Mouse (Mus musculus) liver, embryonic 14.5 days (tissue): Measurements from ENCODE around the gene E2f6. TPM values are rescaled to one million over a fixed set of nuclear protein-coding genes. Genes with fewer than 3 reads are reported as not detected.

ENCODE experiments used
- ATAC-seq: fragments of 200-750 bp; cut with Nextera tagmentation; 2 replicates; pipeline ENCODE4 v1.8.0; 2017; ENCODE audit warnings: moderate number of reproducible peaks, mild to moderate bottlenecking, moderate library complexity; ENCODE audit not compliant: insufficient read depth
- DNase-seq, 3 experiments: peaks; one replicate each; pipeline ENCODE4 v3.0.0-alpha.2; 2012 to 2013; ENCODE audit warnings: low read depth in 3 of 3, low spot score in 3 of 3
- H3K27ac ChIP-seq: fragments of 300-500 bp; sonication (generic); 2 replicates; pipeline ENCODE4 v1.5.1; 2014; ENCODE audit warnings: moderate library complexity, mild to moderate bottlenecking, control low read depth, inconsistent platforms
- H3K27me3 ChIP-seq: fragments of 300-500 bp; sonication (generic); 2 replicates; pipeline ENCODE4 v1.6.1; 2014; ENCODE audit warnings: mild to moderate bottlenecking, low read length, moderate library complexity; ENCODE audit not compliant: control insufficient read depth, insufficient read depth
- H3K36me3 ChIP-seq: fragments of 300-500 bp; sonication (generic); replicated peaks from 2 replicates; pipeline ENCODE4 v1.6.1; 2014; ENCODE audit warnings: low read depth; ENCODE audit not compliant: control insufficient read depth, insufficient read depth
- H3K4me1 ChIP-seq, 2 experiments: fragments of 200-500 bp in 1 of 2; fragments of 300-500 bp in 1 of 2; sonication (generic) in 1 of 2; replicated peaks; 2 replicates each; pipeline ENCODE4 v1.6.1; 2012 to 2014; ENCODE audit warnings: antibody characterized with exemption in 1 of 2, inconsistent platforms in 1 of 2, low read length in 1 of 2; ENCODE audit not compliant: control insufficient read depth in 2 of 2, insufficient read depth in 2 of 2
- H3K4me2 ChIP-seq: fragments of 300-500 bp; sonication (generic); 2 replicates; pipeline ENCODE4 v1.6.1; 2014; ENCODE audit warnings: low read depth, mild to moderate bottlenecking, control low read depth, moderate library complexity
- H3K4me3 ChIP-seq, 2 experiments: fragments of 200-500 bp in 1 of 2; fragments of 300-500 bp in 1 of 2; sonication (generic) in 1 of 2; 2 replicates each; pipeline ENCODE4 v1.5.1; 2012 to 2014; ENCODE audit warnings: low read depth in 2 of 2, low read length in 2 of 2, mild to moderate bottlenecking in 2 of 2, control low read depth in 1 of 2, inconsistent platforms in 1 of 2, moderate library complexity in 1 of 2; ENCODE audit not compliant: insufficient read depth in 1 of 2
- H3K9ac ChIP-seq: fragments of 300-500 bp; sonication (generic); replicated peaks from 2 replicates; pipeline ENCODE4 v1.6.1; 2014; ENCODE audit warnings: mild to moderate bottlenecking, control low read depth, moderate library complexity
- H3K9me3 ChIP-seq: fragments of 300-500 bp; sonication (generic); 2 replicates; pipeline ENCODE4 v1.6.1; 2016; ENCODE audit warnings: low read length, mixed read lengths; ENCODE audit not compliant: control insufficient read depth
- CTCF ChIP-seq: IDR thresholded peaks from 2 replicates; pipeline ENCODE4 v1.5.1; 2016; ENCODE audit warnings: antibody characterized with exemption, low read depth, control low read depth
- EP300 ChIP-seq: IDR thresholded peaks from 2 replicates; pipeline ENCODE4 v1.6.1; 2016; ENCODE audit warnings: antibody characterized with exemption, low read depth
- WGBS: fragments of 180-500 bp; shearing (Covaris S2); extraction: QIAGEN DNeasy Blood & Tissue Kit; methylation state at CpG from one replicate; pipeline ENCODE4 v1.1.7; 2014; ENCODE audit not compliant: insufficient replicate concordance; 5-methylcytosine and 5-hydroxymethylcytosine counted together
- polyA plus RNA-seq, 2 experiments: library from polyadenylated mRNA; depleted of rRNA in 1 of 2; stranded (reverse) in 1 of 2; unstranded in 1 of 2; fragments of >200 nt; fragmentation: Nextera tagmentation in 1 of 2; extraction: Ambion mirVana in 1 of 2; gene quantifications; 2 replicates each; pipeline versions ENCODE4 v1.2.1 to v1.2.3; 2012 to 2014

Gene E2f6
- polyA plus RNA-seq, 2 experiments, result 14.3 to 15.5 TPM

DNA sequence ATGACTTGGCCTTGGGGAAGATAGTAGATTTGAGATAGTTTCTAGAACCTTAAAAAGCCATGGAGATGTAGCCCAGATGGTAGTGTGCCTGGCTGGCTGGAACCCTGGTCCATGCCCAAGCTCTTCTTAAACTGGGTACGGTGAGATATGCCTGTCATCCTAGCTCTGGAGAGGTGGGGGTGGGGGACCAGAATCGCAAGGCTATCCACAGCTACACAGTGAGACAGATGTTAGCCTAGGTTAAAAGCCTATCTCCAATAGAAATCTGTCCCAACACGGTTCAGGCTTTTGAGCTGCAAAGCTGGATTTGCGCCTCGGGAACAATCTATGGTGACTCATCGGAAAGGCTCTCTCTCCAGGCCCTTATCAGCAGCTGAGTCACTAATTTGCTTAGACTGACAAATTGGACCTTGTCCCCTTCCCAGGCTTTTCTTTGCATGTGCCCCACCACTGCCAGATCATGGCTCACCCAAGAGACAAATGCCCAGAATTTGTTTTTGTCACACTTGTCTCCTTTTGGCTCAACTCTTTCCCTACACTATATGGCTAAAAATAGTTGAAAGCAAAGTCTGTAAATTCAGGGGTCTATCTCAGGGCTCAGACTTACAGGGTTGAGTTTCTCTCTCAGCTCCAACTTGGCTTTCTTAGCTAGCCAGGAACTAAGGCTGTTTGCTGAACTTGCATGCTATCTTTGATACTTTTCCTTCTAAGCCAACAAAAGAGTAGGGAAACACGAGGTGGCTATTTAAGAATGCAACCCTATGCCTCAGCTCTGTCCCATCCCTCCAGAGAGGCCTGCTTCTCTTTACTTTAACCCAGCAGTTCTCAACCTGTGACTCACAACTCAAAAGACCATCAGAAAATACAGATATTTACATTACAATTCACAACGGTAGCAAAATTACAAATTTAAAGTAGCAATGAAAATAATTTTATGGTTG, 30.3 kb downstream of the E2f6 start:
- no peak for TF ChIP-seq EP300
- no peak for TF ChIP-seq CTCF
- ATAC-seq (0 out of 2 replicates have a peak, but pooled peaks have one; percentile 15), DNase-seq (peak in 1 of 3 experiments; percentile 13)
- H3K36me3 ChIP-seq, result no peaks in the 10 kb centered on the region
- 26% methylated on average over 8 of the region's 8 CpGs for WGBS
- H3K9ac ChIP-seq, result no peak overlapping the region
- H3K4me2 ChIP-seq, result no peak overlapping the region
- H3K4me3 ChIP-seq, result no peak overlapping the region
- no peak overlapping the region for H3K27ac ChIP-seq
- no peaks in the 10 kb centered on the region for H3K9me3 ChIP-seq
- H3K4me1 ChIP-seq, result peaks cover 0 to 6% of the 10 kb centered on the region in 2 experiments; a peak in 1 of 4 replicates
- no peaks in the 10 kb centered on the region for H3K27me3 ChIP-seq

DNA sequence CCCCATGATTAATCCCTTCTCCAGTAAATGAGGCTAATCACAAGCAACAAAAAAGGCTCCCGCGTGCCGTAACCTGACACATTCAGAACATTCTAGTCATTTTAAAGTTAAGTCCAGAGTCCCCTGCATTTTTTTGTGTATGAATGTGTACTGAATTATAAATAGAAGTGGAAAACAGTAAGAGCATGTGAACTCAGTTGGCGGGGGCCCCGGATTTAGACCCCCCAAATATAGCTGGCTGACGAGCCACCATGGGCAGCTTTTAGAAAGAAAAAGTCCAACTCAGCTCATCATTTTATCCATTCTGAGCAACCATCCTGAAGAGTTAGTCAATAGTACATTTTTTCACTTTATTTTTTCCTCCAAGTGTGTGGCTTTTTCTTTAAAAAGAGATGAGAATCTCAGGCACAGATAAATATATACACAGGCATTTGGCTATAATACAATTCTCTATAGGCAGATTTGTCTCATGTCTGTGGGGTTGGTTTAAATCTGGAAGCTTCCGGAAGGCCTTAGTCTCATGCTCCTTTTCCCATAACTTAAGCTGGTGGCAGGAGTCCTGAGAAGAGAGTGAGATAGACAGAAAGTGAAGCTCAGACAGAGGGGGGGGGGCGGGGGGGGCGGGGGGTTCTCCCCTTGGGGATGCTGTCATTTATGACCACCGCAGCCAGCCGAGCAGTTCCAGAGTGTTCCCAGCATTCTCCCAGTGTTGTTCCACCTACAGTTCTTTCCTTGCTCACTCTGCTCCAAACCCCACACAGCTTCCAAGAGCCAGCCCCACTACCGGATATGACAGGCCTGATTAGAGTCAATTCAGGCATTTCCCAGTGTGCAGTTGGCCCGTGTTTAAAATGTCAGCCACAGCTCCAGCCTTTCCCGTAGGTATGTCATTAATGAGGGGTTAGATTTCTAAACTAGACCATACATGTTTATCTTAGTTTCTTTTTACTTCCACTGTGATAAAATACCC, 34.1 kb downstream of the E2f6 start:
- no peak overlapping the region for H3K27ac ChIP-seq
- no peak for DNase-seq

DNA sequence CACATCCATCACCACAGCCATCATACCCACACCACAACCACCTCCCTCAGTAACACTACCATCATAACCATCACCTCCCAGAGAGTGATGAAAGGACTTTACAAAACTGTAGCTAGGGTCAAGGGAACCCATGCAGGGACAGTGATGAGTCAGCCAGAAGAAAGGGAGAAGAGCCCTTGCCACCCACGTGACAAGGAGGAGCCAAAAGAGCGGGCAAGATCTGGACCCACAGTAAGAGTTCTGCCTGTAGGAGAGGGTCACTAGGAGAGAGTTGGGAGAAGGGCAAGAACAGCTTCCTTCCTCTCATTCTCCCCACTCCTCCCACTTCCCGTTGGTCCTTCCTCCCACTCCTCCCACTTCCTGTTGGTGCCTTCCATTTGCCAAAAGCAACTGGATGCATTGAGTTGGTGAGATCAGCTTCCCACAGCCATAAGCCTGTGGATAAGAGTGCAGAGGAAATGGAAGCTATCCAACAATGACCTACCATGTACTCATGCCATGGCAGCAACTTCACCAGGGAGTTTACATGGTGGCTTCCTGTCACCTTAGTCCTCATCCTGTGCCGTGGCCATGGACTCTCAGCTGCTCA, 36.5 kb downstream of the E2f6 start:
- Histone ChIP-seq H3K27me3 (no peaks in the 10 kb centered on the region), H3K9ac (no peak overlapping the region), H3K4me3 (no peak overlapping the region), H3K9me3 (no peaks in the 10 kb centered on the region), H3K36me3 (no peaks in the 10 kb centered on the region), H3K27ac (no peak overlapping the region), H3K4me2 (no peak overlapping the region), H3K4me1 (no peaks in the 10 kb centered on the region)
- 33% methylated on average over 4 of the region's 4 CpGs for WGBS
- TF ChIP-seq EP300 (no peak), CTCF (no peak)
- DNase-seq (no peak), ATAC-seq (no peak)

More for the DNA sequence above, 34.1 kb downstream of the E2f6 start:
- no peak for TF ChIP-seq CTCF
- no peak overlapping the region for H3K4me3 ChIP-seq
- peaks cover 0 to 6% of the 10 kb centered on the region in 2 experiments; a peak in 1 of 4 replicates for H3K4me1 ChIP-seq
- no peaks in the 10 kb centered on the region for H3K9me3 ChIP-seq
- WGBS, result 65% methylated on average over 13 of the region's 14 CpGs
- H3K36me3 ChIP-seq, result no peaks in the 10 kb centered on the region
- no peak overlapping the region for H3K9ac ChIP-seq
- H3K27me3 ChIP-seq, result no peaks in the 10 kb centered on the region
- no peak for ATAC-seq
- no peak overlapping the region for H3K4me2 ChIP-seq

DNA sequence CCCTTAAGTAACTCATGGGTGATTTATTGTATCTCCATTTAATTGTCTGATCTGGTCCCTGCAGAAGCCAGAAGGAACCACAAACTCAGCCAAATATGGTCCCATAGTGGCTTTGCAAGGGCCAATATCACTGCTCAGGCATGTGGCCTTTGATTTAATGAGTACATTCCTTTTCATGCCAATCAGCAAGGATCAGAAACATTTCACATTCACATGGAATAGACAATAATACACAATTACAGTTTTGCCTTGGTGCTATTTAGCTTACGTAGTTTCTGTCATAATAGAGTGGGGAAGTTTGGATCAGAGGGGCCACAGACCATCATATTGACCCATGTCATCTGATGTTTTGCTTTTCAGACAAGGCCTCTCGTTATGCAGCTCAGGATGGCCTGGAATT, 37.7 kb downstream of the E2f6 start:
- no peak for TF ChIP-seq EP300
- TF ChIP-seq CTCF, result no peak
- WGBS, result 67% methylated on average over 2 of the region's 2 CpGs
- no peak for ATAC-seq

More for the DNA sequence above, 37.7 kb downstream of the E2f6 start:
- H3K27me3 ChIP-seq, result no peaks in the 10 kb centered on the region
- no peak overlapping the region for H3K27ac ChIP-seq
- DNase-seq, result no peak
- H3K4me2 ChIP-seq, result no peak overlapping the region
- H3K36me3 ChIP-seq, result no peaks in the 10 kb centered on the region
- no peak overlapping the region for H3K4me3 ChIP-seq
- no peak overlapping the region for H3K9ac ChIP-seq
- no peaks in the 10 kb centered on the region for H3K4me1 ChIP-seq
- H3K9me3 ChIP-seq, result no peaks in the 10 kb centered on the region
